Mouse (Mus musculus) retina, embryonic 14.5 days (tissue): Measurements from ENCODE around the gene Gm8267.
"Not testable (repeated sequence)": the region's sequence is repeated elsewhere in the genome, so short reads cannot be mapped to it uniquely, and the experiment has no call there.

ENCODE experiments used
- DNase-seq: peaks from one replicate; pipeline ENCODE4 v3.0.0-alpha.2; 2015; ENCODE audit warnings: low spot score

The Gm8267 gene

GRCm38 (mm10) chr14:44750240-44750639, at the start of gene Gm8267:
Gene Gm8267 (minus strand): TSS chr14:44750340.
- no peak for DNase-seq

GRCm38 (mm10) chr14:44789537-44790382, 39.6 kb upstream of the Gm8267 start:
- DNase-seq, result not testable (repeated sequence)

- DNase-seq, result not testable (repeated sequence)
Observed at GRCm38 (mm10) chr14:44742789-44743188, 7.4 kb downstream of the Gm8267 start.

- not testable (repeated sequence) for DNase-seq
Observed at GRCm38 (mm10) chr14:44730711-44731110, 19.4 kb downstream of the Gm8267 start.

- not testable (repeated sequence) for DNase-seq
Observed at GRCm38 (mm10) chr14:44706356-44706755, 43.8 kb downstream of the Gm8267 start, which contains the start of gene Gm8257. Gene Gm8257 (minus strand): TSS chr14:44706456.
